Mouse (Mus musculus) forebrain, embryonic 16.5 days (tissue): ENCODE data around the gene Dglucy. TPM values are rescaled to one million over a fixed set of nuclear protein-coding genes. Genes with fewer than 3 reads are reported as not detected.
A peak's percentile ranks its signal among the peaks of the same experiment; 100 is the strongest.

Experiments used
- ATAC-seq: fragments of 200-750 bp; cut with Nextera tagmentation; 2 replicates; pipeline ENCODE4 v1.8.0; 2017; ENCODE audit warnings: mild to moderate bottlenecking, moderate library complexity
- H3K27ac ChIP-seq: fragments of 300-500 bp; sonication (generic); 2 replicates; pipeline ENCODE4 v1.5.1; 2014; ENCODE audit warnings: low read length, control low read depth
- H3K27me3 ChIP-seq: fragments of 300-500 bp; sonication (generic); replicated peaks from 2 replicates; pipeline ENCODE4 v1.6.1; 2014; ENCODE audit warnings: low read length; ENCODE audit not compliant: control insufficient read depth, insufficient read depth
- H3K36me3 ChIP-seq: fragments of 300-500 bp; sonication (generic); 2 replicates; pipeline ENCODE4 v1.6.1; 2014; ENCODE audit not compliant: control insufficient read depth, insufficient read depth
- H3K4me1 ChIP-seq: fragments of 300-500 bp; sonication (generic); replicated peaks from 2 replicates; pipeline ENCODE4 v1.6.1; 2014; ENCODE audit warnings: low read length; ENCODE audit not compliant: control insufficient read depth, insufficient read depth
- H3K4me2 ChIP-seq: fragments of 300-500 bp; sonication (generic); 2 replicates; pipeline ENCODE4 v1.6.1; 2014; ENCODE audit warnings: mild to moderate bottlenecking, low read length, control low read depth
- H3K4me3 ChIP-seq: fragments of 300-500 bp; sonication (generic); replicated peaks from 2 replicates; pipeline ENCODE4 v1.5.1; 2014; ENCODE audit warnings: mild to moderate bottlenecking, low read length, control low read depth
- H3K9ac ChIP-seq: fragments of 300-500 bp; sonication (generic); replicated peaks from 2 replicates; pipeline ENCODE4 v1.6.1; 2014; ENCODE audit warnings: low read depth, low read length, control low read depth
- H3K9me3 ChIP-seq: fragments of 300-500 bp; sonication (generic); 2 replicates; pipeline ENCODE4 v1.6.1; 2016; ENCODE audit warnings: low read length; ENCODE audit not compliant: control insufficient read depth
- WGBS: fragments of 180-500 bp; shearing (Covaris S2); extraction: QIAGEN DNeasy Blood & Tissue Kit; methylation state at CpG from one replicate; pipeline ENCODE4 v1.1.7; 2014; 5-methylcytosine and 5-hydroxymethylcytosine counted together
- polyA plus RNA-seq: library from polyadenylated mRNA; unstranded; fragments of >200 nt; fragmentation: Nextera tagmentation; extraction: Ambion mirVana; gene quantifications from 2 replicates; pipeline ENCODE4 v1.2.1, GENCODE M21; 2015

Gene Dglucy
- polyA plus RNA-seq = 3.0 and 3.3 TPM in 2 replicates

GRCm38 (mm10) chr12:100778934-100779865 lies at the start of gene Dglucy:
Gene Dglucy (plus strand): TSS chr12:100779057.
- H3K4me1 ChIP-seq = peaks cover 23% of the 10 kb centered on the region
- H3K4me3 ChIP-seq = peak within 1 kb of the TSS; percentile 32
- H3K36me3 ChIP-seq = no peaks in the 10 kb centered on the region
- 24% methylated on average over 12 of the region's 12 CpGs for WGBS
- H3K27ac ChIP-seq = peak within 1 kb of the TSS; percentile 73
- H3K4me2 ChIP-seq = peak within 1 kb of the TSS; percentile 49
- H3K9me3 ChIP-seq = no peaks in the 10 kb centered on the region
- peak within 1 kb of the TSS; percentile 58 for H3K9ac ChIP-seq
- peak; percentile 98 for ATAC-seq
- H3K27me3 ChIP-seq = no peaks in the 10 kb centered on the region

GRCm38 (mm10) chr12:100735156-100735555 lies 43.7 kb upstream of the Dglucy start:
- Histone ChIP-seq H3K9me3 (no peaks in the 10 kb centered on the region), H3K9ac (no peak overlapping the region)

GRCm38 (mm10) chr12:100735581-100735980 lies 43.3 kb upstream of the Dglucy start:
- 79% methylated on average over 2 of the region's 2 CpGs for WGBS
- Histone ChIP-seq H3K4me2 (no peak overlapping the region), H3K36me3 (no peaks in the 10 kb centered on the region), H3K9ac (no peak overlapping the region), H3K9me3 (no peaks in the 10 kb centered on the region), H3K4me1 (peaks cover 3% of the 10 kb centered on the region; the same call in 1 of the 2 replicates), H3K4me3 (no peak overlapping the region), H3K27me3 (no peaks in the 10 kb centered on the region), H3K27ac (no peak overlapping the region)
- ATAC-seq = no peak

More at GRCm38 (mm10) chr12:100735156-100735555, 43.7 kb upstream of the Dglucy start:
- Histone ChIP-seq H3K4me3 (no peak overlapping the region), H3K27ac (no peak overlapping the region), H3K27me3 (no peaks in the 10 kb centered on the region), H3K36me3 (no peaks in the 10 kb centered on the region), H3K4me2 (no peak overlapping the region), H3K4me1 (peaks cover 3% of the 10 kb centered on the region; the same call in 1 of the 2 replicates)
- 36% methylated on average over 5 of the region's 5 CpGs for WGBS
- no peak for ATAC-seq

GRCm38 (mm10) chr12:100738498-100738897 lies 40.4 kb upstream of the Dglucy start:
- Histone ChIP-seq H3K27ac (peak overlapping the region; percentile 11), H3K4me1 (peaks cover 3% of the 10 kb centered on the region; the same call in 1 of the 2 replicates), H3K36me3 (no peaks in the 10 kb centered on the region), H3K9me3 (no peaks in the 10 kb centered on the region), H3K4me2 (no peak overlapping the region), H3K27me3 (no peaks in the 10 kb centered on the region), H3K4me3 (no peak overlapping the region), H3K9ac (no peak overlapping the region)
- WGBS = 15% methylated on average over 3 of the region's 3 CpGs
- peak; percentile 77 for ATAC-seq

GRCm38 (mm10) chr12:100739011-100739570 lies 39.8 kb upstream of the Dglucy start:
- Histone ChIP-seq H3K9me3 (no peaks in the 10 kb centered on the region), H3K4me2 (no peak overlapping the region), H3K4me1 (peaks cover 3% of the 10 kb centered on the region; the same call in 1 of the 2 replicates), H3K27ac (peak overlapping the region; percentile 11), H3K36me3 (no peaks in the 10 kb centered on the region), H3K9ac (no peak overlapping the region), H3K27me3 (no peaks in the 10 kb centered on the region), H3K4me3 (no peak overlapping the region)
- 57% methylated on average over 4 of the region's 4 CpGs for WGBS
- no peak for ATAC-seq

- Histone ChIP-seq H3K4me3 (no peak overlapping the region), H3K4me1 (peaks cover 3% of the 10 kb centered on the region; the same call in 1 of the 2 replicates), H3K27ac (no peak overlapping the region), H3K9me3 (no peaks in the 10 kb centered on the region), H3K27me3 (no peaks in the 10 kb centered on the region), H3K36me3 (no peaks in the 10 kb centered on the region), H3K9ac (no peak overlapping the region), H3K4me2 (no peak overlapping the region)
- ATAC-seq = no peak
- WGBS = 77% methylated on average over 5 of the region's 5 CpGs
Measured at GRCm38 (mm10) chr12:100740313-100740712, 38.5 kb upstream of the Dglucy start.

- 77% methylated on average over 2 of the region's 2 CpGs for WGBS
- Histone ChIP-seq H3K4me1 (peaks cover 3% of the 10 kb centered on the region; the same call in 1 of the 2 replicates), H3K4me3 (no peak overlapping the region), H3K36me3 (no peaks in the 10 kb centered on the region), H3K27ac (no peak overlapping the region), H3K9me3 (no peaks in the 10 kb centered on the region), H3K4me2 (no peak overlapping the region), H3K27me3 (no peaks in the 10 kb centered on the region), H3K9ac (no peak overlapping the region)
- no peak for ATAC-seq
Measured at GRCm38 (mm10) chr12:100742468-100742867, 36.4 kb upstream of the Dglucy start.

- no peak overlapping the region for H3K9ac ChIP-seq
- H3K36me3 ChIP-seq = no peaks in the 10 kb centered on the region
- no peak overlapping the region for H3K4me3 ChIP-seq
- no peak for ATAC-seq
- no peak overlapping the region for H3K4me2 ChIP-seq
- WGBS = 74% methylated on average over 1 of the region's 1 CpGs
- no peaks in the 10 kb centered on the region for H3K9me3 ChIP-seq
- H3K27ac ChIP-seq = no peak overlapping the region
- no peaks in the 10 kb centered on the region for H3K27me3 ChIP-seq
- 0 out of 2 replicates have a peak, but pooled peaks cover 7% of the 10 kb centered on the region for H3K4me1 ChIP-seq
Measured at GRCm38 (mm10) chr12:100752977-100753376, 25.9 kb upstream of the Dglucy start.

- H3K27me3 ChIP-seq = no peaks in the 10 kb centered on the region
- no peak overlapping the region for H3K27ac ChIP-seq
- no peak overlapping the region for H3K4me2 ChIP-seq
- no peaks in the 10 kb centered on the region for H3K9me3 ChIP-seq
- H3K4me3 ChIP-seq = no peak overlapping the region
- H3K4me1 ChIP-seq = 0 out of 2 replicates have a peak, but pooled peaks cover 7% of the 10 kb centered on the region
- H3K9ac ChIP-seq = no peak overlapping the region
- no peak for ATAC-seq
- no peaks in the 10 kb centered on the region for H3K36me3 ChIP-seq
- 27% methylated on average over 1 of the region's 1 CpGs for WGBS
Measured at GRCm38 (mm10) chr12:100753716-100754115, 25.1 kb upstream of the Dglucy start.
